Mouse (Mus musculus) kidney, adult 2 months (tissue): ENCODE measurements around the gene Bnip2.

ENCODE experiments used
- CTCF ChIP-seq: fragments of 200-500 bp; conservative IDR thresholded peaks from 2 replicates; pipeline ENCODE4 v1.5.1; 2011; ENCODE audit warnings: low read depth, mild to moderate bottlenecking, control low read depth, low read length, moderate library complexity, mixed read lengths; ENCODE audit not compliant: insufficient read depth, insufficient read length
- POLR2A ChIP-seq: fragments of 200-500 bp; IDR thresholded peaks from one replicate; pipeline ENCODE4 v1.6.1; 2011; ENCODE audit warnings: low read depth, low read length, control low read depth

DNA sequence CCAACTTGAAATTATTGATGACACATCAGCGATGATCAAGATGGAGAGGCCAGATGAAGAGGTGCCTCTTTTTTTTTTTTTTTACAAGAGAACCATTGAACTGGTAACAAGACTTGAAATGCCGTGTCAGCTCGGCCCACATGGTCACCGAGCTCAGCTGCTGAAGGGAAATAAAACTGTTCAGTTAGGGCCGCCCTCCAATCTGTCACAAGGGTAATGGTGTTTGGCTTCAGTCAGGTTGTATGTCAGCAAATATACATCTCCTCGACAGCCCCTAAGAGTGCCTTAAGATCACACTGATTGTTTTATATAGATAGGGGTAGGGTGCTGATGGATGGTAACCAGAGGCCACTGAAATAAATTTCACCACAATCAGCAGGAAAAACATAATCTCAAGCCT, 28.3 kb upstream of the Bnip2 start:
- TF ChIP-seq CTCF (no peak), POLR2A (no peak)
